Comparison of ENCODE assay signal across 22 mouse cellular contexts in the genomic region with DNA sequence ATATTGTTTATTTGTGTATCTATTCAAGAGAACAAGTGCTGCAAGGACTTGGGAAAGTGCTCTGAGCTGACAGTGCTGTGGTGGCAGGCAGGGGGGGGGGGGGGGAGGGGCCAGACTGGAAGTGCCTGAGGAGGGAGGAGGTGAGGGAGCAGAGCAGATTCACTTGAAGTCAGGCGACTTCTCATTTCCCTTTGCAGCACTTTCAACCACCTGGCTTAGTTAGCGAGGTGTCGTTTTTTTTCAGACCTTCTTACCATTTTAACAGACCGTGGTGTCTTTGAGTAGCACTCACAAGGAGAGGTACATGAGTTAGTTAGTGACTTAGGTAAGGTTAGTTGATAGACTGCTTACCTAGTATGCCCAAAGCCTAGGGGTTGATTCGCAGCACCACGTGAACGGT. TPM values are rescaled to one million over a fixed set of nuclear protein-coding genes. Genes with fewer than 3 reads are reported as not detected.
DNase-seq lines count a peak whose midpoint lies in the region; ATAC-seq lines count a peak whose summit lies in the region.
"Had no signal": no experiment of that assay in that cellular context is flagged by ENCODE, and none has a peak within 500 bp of the region (broad histone marks: within the 10 kb centered on the region; RNA-seq: fewer than 3 reads in every experiment).

No protein-coding gene starts in this region.

- peaks cover 32% of the 10 kb centered on the region for H3K4me1 ChIP-seq in limb, embryonic 12.5 days (replicated peaks)
- peaks cover 37% of the 10 kb centered on the region for H3K4me1 ChIP-seq in limb, embryonic 10.5 days
- H3K4me1 ChIP-seq in midbrain, embryonic 16.5 days (ENCODE audit: control insufficient read depth, insufficient read depth, low read length): peaks cover 24% of the 10 kb centered on the region

- peaks cover 11% of the 10 kb centered on the region; the same call in 1 of the 2 replicates for H3K36me3 ChIP-seq in limb, embryonic 12.5 days
- peaks cover 30% of the 10 kb centered on the region for H3K36me3 ChIP-seq in limb, embryonic 10.5 days
- no peaks in the 10 kb centered on the region for H3K36me3 ChIP-seq in splenic B cell, adult 2 months (ENCODE audit: control insufficient read depth, insufficient read depth, low read length, poor library complexity, severe bottlenecking)
- no peaks in the 10 kb centered on the region for H3K36me3 ChIP-seq in midbrain, embryonic 16.5 days (ENCODE audit: control insufficient read depth, insufficient read depth, low read length)

- H3K9me3 ChIP-seq in limb, embryonic 12.5 days: peaks cover 4% of the 10 kb centered on the region; the same call in 1 of the 2 replicates
- H3K9me3 ChIP-seq in limb, embryonic 10.5 days (replicated peaks): no peaks in the 10 kb centered on the region
- H3K9me3 ChIP-seq in midbrain, embryonic 16.5 days (replicated peaks; ENCODE audit: control insufficient read depth, low read length, poor library complexity, severe bottlenecking): no peaks in the 10 kb centered on the region
- H3K9me3 ChIP-seq: midbrain, embryonic 12.5 days had no signal

- H3K4me3 ChIP-seq in limb, embryonic 12.5 days (replicated peaks): no peak overlapping the region
- H3K4me3 ChIP-seq in limb, embryonic 10.5 days: no peak overlapping the region
- H3K4me3 ChIP-seq in midbrain, embryonic 16.5 days (ENCODE audit: low read depth, low read length): no peak overlapping the region
- H3K4me3 ChIP-seq: midbrain, embryonic 12.5 days had no signal

- H3K9ac ChIP-seq in limb, embryonic 12.5 days (replicated peaks): no peak overlapping the region
- no peak overlapping the region for H3K9ac ChIP-seq in midbrain, embryonic 16.5 days (ENCODE audit: low read depth, low read length)
- H3K9ac ChIP-seq: forebrain, postnatal 0 days; liver, embryonic 14.5 days; midbrain, embryonic 12.5 days had no signal

- 69% methylated on average over 7 of the region's 7 CpGs for WGBS in limb, embryonic 12.5 days
- WGBS in limb, embryonic 10.5 days: 67% methylated on average over 7 of the region's 7 CpGs
- 84% methylated on average over 7 of the region's 7 CpGs for WGBS in midbrain, embryonic 16.5 days

- no peak for ATAC-seq in limb, embryonic 12.5 days (ENCODE audit: insufficient number of reproducible peaks, insufficient read depth, low FRiP score, low TSS enrichment, low read depth)
- peak; percentile 53 for ATAC-seq in common myeloid progenitor, adult 5-6 weeks (replicated peaks; ENCODE audit: low read depth, poor library complexity, severe bottlenecking)
- no peak for ATAC-seq in midbrain, embryonic 16.5 days
- ATAC-seq: forebrain, postnatal 0 days; intestine, embryonic 16.5 days had no signal

- H3K27me3 ChIP-seq in limb, embryonic 12.5 days: no peaks in the 10 kb centered on the region
- H3K27me3 ChIP-seq in limb, embryonic 10.5 days (ENCODE audit: low read depth, poor library complexity, severe bottlenecking): no peaks in the 10 kb centered on the region
- no peaks in the 10 kb centered on the region for H3K27me3 ChIP-seq in splenic B cell, adult 2 months (ENCODE audit: control insufficient read depth, insufficient read depth, low read length, poor library complexity, severe bottlenecking)
- H3K27me3 ChIP-seq in midbrain, embryonic 16.5 days (ENCODE audit: control insufficient read depth, insufficient read depth, low read depth, low read length): no peaks in the 10 kb centered on the region
- H3K27me3 ChIP-seq: midbrain, embryonic 12.5 days had no signal

- no peak for DNase-seq in limb, embryonic 10.5 days (ENCODE audit: low spot score)
- peak; percentile 30 to 36 for DNase-seq in B cell, adult 2 months
- peak; percentile 83 for DNase-seq in splenic B cell, adult 2 months (ENCODE audit: low read depth, low spot score)
- no peak for DNase-seq in ovary, adult 18-20 months (ENCODE audit: low spot score)
- no peak for DNase-seq in lung, adult 18-20 months
- DNase-seq: adrenal gland, postnatal 36 days; cerebellum, postnatal 25 days; forebrain, postnatal 0 days; heart, postnatal 14 days; kidney, postnatal 10 days; lung, postnatal 36 days; right cerebral cortex, postnatal 25 days had no signal

- H3K27ac ChIP-seq in limb, embryonic 12.5 days: 0 out of 2 replicates have a peak overlapping the region, but pooled peaks have one; percentile 23
- no peak overlapping the region for H3K27ac ChIP-seq in limb, embryonic 10.5 days
- no peak overlapping the region for H3K27ac ChIP-seq in midbrain, embryonic 16.5 days (ENCODE audit: low read length)
- H3K27ac ChIP-seq: midbrain, embryonic 12.5 days had no signal

- H3K4me2 ChIP-seq in limb, embryonic 12.5 days: no peak overlapping the region
- H3K4me2 ChIP-seq in midbrain, embryonic 16.5 days (ENCODE audit: low read length): no peak overlapping the region
- H3K4me2 ChIP-seq: midbrain, embryonic 12.5 days had no signal

RNA-seq across cellular contexts. Expression of a gene that starts 12.8 kb away (rescaled TPM):
- polyA plus RNA-seq in limb, embryonic 12.5 days (2016; fragmentation: Nextera tagmentation; extraction: Ambion mirVana): 20.3 and 22.2 TPM in 2 replicates
- 20.1 and 20.6 TPM in 2 replicates for polyA plus RNA-seq in limb, embryonic 10.5 days (2016; fragmentation: Nextera tagmentation; extraction: Ambion mirVana)
- total RNA-seq in common myeloid progenitor, adult 5-6 weeks (2017): 43.8 and 49.6 TPM in 2 replicates
- 17.6 and 20.5 TPM in 2 replicates for polyA plus RNA-seq in midbrain, embryonic 16.5 days (2015; fragmentation: Nextera tagmentation; extraction: Ambion mirVana)

RNA-seq across cellular contexts. Expression of a gene that starts 38.3 kb away (rescaled TPM):
- polyA plus RNA-seq in limb, embryonic 12.5 days (2016; fragmentation: Nextera tagmentation; extraction: Ambion mirVana): not detected in 2 replicates
- polyA plus RNA-seq in limb, embryonic 10.5 days (2016; fragmentation: Nextera tagmentation; extraction: Ambion mirVana): not detected in 2 replicates
- 0.58 TPM in 1 of 2 replicates, not detected in the other for total RNA-seq in common myeloid progenitor, adult 5-6 weeks (2017)
- polyA plus RNA-seq in midbrain, embryonic 16.5 days (2015; fragmentation: Nextera tagmentation; extraction: Ambion mirVana): not detected in 2 replicates
- total RNA-seq: adrenal gland, postnatal 36 days; forebrain, postnatal 0 days; gastrocnemius, adult 8-10 months; heart, postnatal 14 days had no signal
- polyA plus RNA-seq: C2C12; embryonic facial prominence, embryonic 11.5 days; forebrain, postnatal 0 days; intestine, embryonic 16.5 days; liver, embryonic 14.5 days; midbrain, embryonic 12.5 days; stomach, embryonic 14.5 days had no signal

RNA-seq across cellular contexts. Expression of a gene that starts 50.3 kb away (rescaled TPM):
- polyA plus RNA-seq in limb, embryonic 12.5 days (2016; fragmentation: Nextera tagmentation; extraction: Ambion mirVana): 43.2 and 46.8 TPM in 2 replicates
- polyA plus RNA-seq in limb, embryonic 10.5 days (2016; fragmentation: Nextera tagmentation; extraction: Ambion mirVana): 43.1 and 46.2 TPM in 2 replicates
- 50.8 and 62.2 TPM in 2 replicates for total RNA-seq in common myeloid progenitor, adult 5-6 weeks (2017)
- 55.7 and 56.1 TPM in 2 replicates for polyA plus RNA-seq in midbrain, embryonic 16.5 days (2015; fragmentation: Nextera tagmentation; extraction: Ambion mirVana)

Comparison
In these comparisons a context has a peak if more than half of its experiments do, and no peak if none do; other contexts are left out.
1. DNase-seq: peak in B cell, adult 2 months (2 of 2) and splenic B cell, adult 2 months (single experiment); none in limb, embryonic 10.5 days (single experiment), ovary, adult 18-20 months (single experiment) and lung, adult 18-20 months (0 of 2).